Mouse (Mus musculus): ENCODE data around the gene Mindy4.

DNA sequence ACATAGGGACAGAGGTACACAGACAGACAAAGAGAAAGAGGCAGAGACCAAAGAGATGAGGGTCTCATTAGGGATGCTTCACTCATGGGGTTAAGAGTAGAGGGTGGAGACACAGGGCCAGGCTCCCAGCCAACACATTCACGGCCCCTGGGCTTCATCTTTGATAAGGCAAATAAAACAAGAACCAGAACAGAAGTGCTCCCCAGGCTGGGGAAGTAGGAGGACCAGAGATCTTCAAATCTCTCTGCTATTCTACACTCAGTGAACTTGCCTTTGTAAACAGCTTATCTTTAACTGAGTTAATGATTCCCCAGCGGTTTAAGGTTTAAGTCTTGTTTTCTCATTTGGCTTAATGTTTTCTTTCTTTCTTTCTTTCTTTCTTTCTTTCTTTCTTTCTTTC, 27.7 kb upstream of the Mindy4 start:
- no peak for TF ChIP-seq POLR2A (IDR thresholded peaks at IDR 0.05; ENCODE audit: extremely low read depth, insufficient read depth, low read length)
- no peak for TF ChIP-seq CTCF (IDR thresholded peaks at IDR 0.05; ENCODE audit: extremely low read depth, insufficient read depth, low read length)
